Mouse (Mus musculus): ENCODE results near the gene Fmo2. TPM values are rescaled to one million over a fixed set of nuclear protein-coding genes. Genes with fewer than 3 reads are reported as not detected.

Gene Fmo2
- total RNA-seq, 1 experiment from 2014 or later: 0.12 TPM

DNA sequence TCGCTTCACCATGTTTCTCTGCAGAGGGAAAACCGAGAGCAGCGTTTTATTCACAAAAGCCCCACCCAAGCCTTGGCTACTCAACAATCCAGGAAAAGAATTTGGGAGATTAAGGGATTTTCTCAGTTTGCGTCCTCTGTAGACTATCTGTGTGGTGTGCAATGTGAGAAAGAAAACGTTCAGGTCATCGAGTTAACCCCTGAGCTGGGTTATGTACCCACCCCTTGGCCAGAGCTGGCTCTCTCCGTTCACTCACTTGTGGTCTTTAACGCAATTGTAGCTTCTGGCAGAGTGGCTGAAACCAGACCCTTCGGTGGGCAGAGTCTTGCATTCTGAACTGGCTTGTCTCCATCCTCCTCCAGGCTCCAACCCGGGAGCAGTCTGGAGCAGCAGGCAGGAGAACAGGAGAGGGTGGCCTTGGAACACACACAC, 39.0 kb downstream of the Fmo2 start:
- no peak for ATAC-seq (ENCODE audit: extremely low read depth, insufficient number of reproducible peaks, low FRiP score, poor library complexity, severe bottlenecking)

DNA sequence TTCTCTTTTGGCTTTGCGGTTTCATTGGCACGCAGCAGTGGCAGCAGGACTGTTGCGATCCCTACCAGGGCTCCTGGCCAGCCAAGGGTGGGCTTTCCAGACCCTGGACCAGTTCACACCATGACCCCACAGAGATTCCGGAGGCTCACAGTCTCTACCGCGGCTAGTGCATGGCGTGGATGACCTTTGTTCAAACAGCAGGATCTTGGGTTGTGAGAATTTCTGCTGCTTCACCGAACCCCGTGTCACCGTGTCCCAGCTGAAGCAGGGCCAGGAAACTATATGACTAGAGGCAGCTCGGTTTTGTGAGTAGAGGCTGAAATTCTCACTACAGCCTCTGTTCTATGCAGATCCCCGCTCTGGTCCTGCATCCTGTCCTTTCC, 39.8 kb downstream of the Fmo2 start:
- ATAC-seq (ENCODE audit: extremely low read depth, insufficient number of reproducible peaks, low FRiP score, poor library complexity, severe bottlenecking): no peak

DNA sequence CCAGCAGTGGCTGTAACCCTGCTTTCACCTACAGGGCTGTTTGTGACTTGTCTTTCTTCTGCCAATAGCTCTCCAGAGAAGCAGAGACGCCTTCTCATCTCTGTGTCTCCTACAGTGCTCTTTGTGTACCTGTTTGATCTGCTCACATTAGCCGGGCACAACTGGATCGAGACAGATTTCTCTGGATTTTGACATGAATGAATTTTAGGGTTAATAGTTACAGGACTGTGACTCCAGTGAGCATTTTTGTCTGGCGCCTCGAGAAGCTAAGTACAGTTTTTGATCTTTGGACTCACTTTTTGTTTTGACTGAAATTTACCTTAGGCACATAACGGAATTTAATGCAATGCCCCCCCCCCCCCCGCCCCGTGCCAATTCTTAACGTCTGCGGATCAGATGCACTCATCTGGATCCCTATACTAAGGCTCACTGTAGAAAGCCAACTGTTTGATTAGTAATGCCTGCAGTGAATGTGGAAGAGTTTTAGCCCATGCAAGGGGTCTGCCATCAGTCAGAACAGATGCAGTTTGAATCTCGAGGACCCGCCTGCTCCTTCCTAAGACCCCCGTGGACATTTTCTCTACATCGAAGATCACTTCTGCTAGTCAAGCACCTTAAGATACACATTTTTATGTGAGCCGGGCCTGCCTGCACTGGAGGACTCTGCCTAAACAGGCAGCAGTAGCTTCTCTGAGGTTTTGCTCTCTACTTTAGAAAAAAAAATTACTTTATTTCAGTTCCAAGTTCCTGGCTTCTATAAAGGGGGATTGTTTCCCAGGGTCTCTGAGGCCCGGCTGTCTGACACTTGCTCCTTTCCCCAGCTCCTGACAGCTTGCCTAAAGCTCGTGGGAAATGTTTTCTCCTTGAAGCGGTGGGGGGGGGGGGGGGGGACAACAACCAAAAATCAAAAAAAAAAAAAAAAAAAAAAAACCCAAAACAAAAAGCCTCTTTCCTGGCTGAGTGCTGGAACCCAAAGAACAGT, 40.5 kb downstream of the Fmo2 start:
- no peak for ATAC-seq (ENCODE audit: extremely low read depth, insufficient number of reproducible peaks, low FRiP score, poor library complexity, severe bottlenecking)

DNA sequence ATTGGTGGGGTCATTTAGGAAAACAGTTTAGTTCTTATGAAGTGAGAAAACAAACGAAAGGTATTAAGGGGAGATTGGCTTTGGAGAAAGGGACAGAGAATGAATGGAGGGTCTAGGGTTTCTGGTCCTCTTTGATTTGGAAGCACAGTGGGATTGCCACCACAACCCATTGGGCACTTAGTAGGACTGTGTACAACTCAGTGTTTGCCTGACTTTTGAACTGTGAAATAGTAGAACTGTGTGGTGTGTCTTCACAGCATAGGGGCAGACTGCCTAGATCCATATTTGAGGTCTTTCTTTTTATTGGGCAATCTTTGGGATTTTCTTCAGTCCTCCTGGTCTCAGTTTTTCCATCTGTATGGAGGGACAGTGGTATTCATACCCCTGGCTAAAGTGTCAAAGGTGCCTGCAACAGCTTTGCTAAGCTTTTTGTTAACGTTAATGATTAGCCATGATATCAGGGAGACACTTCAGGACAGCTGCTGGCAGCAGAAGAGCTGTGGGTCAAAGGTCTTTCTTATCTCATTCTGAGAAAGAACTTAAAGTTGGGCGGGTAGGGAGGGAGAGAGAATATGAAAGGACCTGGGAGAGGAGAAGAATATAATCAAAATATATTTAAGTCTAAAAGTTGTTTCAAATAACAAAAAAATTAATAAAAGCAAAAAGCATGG, 44.6 kb downstream of the Fmo2 start:
- no peak for ATAC-seq (ENCODE audit: extremely low read depth, insufficient number of reproducible peaks, low FRiP score, poor library complexity, severe bottlenecking)

GRCm38 (mm10) chr1:162847554-162847953, 51.0 kb downstream of the Fmo2 start:
- no peak for ATAC-seq (ENCODE audit: extremely low read depth, insufficient number of reproducible peaks, low FRiP score, poor library complexity, severe bottlenecking)

- no peak for ATAC-seq (ENCODE audit: extremely low read depth, insufficient number of reproducible peaks, low FRiP score, poor library complexity, severe bottlenecking)
These were observed 58.3 kb downstream of the Fmo2 start for GRCm38 (mm10) chr1:162840211-162840610.

GRCm38 (mm10) chr1:162838976-162839375, 59.5 kb downstream of the Fmo2 start:
- no peak for ATAC-seq (ENCODE audit: extremely low read depth, insufficient number of reproducible peaks, low FRiP score, poor library complexity, severe bottlenecking)

GRCm38 (mm10) chr1:162834342-162834741, 64.2 kb downstream of the Fmo2 start:
- no peak for ATAC-seq (ENCODE audit: extremely low read depth, insufficient number of reproducible peaks, low FRiP score, poor library complexity, severe bottlenecking)

DNA sequence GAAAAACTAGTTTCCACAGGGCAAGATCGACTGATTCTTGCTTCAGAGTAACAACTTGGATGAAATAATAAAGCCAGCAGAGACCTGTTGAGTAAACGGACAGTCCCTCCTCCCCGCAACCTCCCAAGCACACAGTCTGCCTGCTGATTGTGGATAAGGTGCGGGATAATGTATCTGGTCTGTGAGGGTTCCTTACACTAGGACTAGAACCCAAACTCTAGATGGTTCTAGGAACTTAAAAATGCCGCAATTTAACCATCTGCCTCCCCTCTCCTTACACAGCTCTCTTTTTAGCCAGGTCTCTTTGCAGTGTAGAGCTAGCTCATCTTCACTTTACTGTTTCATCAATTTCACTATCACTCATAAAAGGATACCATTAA, 66.0 kb downstream of the Fmo2 start:
- ATAC-seq (ENCODE audit: extremely low read depth, insufficient number of reproducible peaks, low FRiP score, poor library complexity, severe bottlenecking): no peak

DNA sequence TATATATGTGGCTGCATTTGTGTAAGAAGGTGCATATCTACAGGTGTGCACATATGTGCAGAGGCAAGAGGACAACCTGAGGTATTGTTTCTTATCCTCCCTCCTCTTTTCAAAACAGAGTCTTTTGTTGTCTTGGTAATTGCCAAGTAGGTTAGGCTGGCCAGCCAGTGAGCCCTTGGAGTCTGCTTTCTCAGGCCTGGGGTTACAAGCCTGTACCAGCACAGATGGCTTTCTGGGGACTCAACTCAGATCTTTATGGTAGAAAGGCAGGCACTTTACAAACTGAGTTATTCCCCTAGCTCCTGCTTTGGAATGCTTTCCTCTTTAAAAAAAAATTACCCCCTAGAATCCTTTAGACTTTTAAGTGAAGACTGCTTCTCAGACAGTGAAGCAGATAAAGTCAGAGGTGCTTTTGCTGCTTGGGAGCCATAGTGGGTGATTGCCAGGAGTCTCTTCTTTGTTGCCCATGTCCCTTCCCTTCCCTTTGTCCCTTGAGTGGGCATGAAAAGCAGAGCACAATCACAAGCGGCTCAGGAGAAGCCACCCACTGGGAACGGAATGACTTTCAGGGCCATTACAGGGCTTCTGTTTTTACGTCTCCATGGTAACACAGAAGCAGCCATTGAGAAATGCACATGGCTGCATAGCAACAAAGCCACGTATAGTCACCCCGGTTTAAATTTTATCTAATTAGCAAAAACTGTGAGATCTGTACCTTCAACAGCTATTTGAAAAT, 66.5 kb downstream of the Fmo2 start:
- ATAC-seq (ENCODE audit: extremely low read depth, insufficient number of reproducible peaks, low FRiP score, poor library complexity, severe bottlenecking): no peak

Other genes with a start within 250 kb of the Fmo2 start
- gene Myocos, start 240.5 kb downstream of the Fmo2 start, total RNA-seq (2017): not detected in 2 replicates
- 209 and 237 TPM in 2 replicates for gene Prrc2c, start 158.2 kb downstream of the Fmo2 start, total RNA-seq (2017)
- 0.25 TPM in 1 of 2 replicates, not detected in the other for gene Fmo4, start 84.8 kb downstream of the Fmo2 start, total RNA-seq (2017)
- 0.61 TPM in 1 of 2 replicates, not detected in the other for gene Fmo1, start 32.1 kb downstream of the Fmo2 start, total RNA-seq (2017)
- gene Fmo6, start 38.8 kb upstream of the Fmo2 start, total RNA-seq (2017): not detected in 2 replicates
- gene Fmo3, start 85.8 kb upstream of the Fmo2 start, total RNA-seq (2017): not detected in 2 replicates
- not detected in 2 replicates for gene Mroh9, start 186.9 kb upstream of the Fmo2 start, total RNA-seq (2017)

Data from neutrophil, adult 5-6 weeks (primary cell).